Mouse (Mus musculus) adipocyte (in vitro differentiated cells): ENCODE results near the gene Mapkapk3.
A peak's percentile ranks its signal among the peaks of the same experiment; 100 is the strongest.

Source experiments
- DNase-seq: peaks from one replicate; pipeline ENCODE4 v3.0.0-alpha.2; 2016; ENCODE audit warnings: low spot score

The Mapkapk3 gene

GRCm38 (mm10) chr9:107288711-107289110 is 966 bp downstream of the Mapkapk3 start:
- no peak for DNase-seq

DNA sequence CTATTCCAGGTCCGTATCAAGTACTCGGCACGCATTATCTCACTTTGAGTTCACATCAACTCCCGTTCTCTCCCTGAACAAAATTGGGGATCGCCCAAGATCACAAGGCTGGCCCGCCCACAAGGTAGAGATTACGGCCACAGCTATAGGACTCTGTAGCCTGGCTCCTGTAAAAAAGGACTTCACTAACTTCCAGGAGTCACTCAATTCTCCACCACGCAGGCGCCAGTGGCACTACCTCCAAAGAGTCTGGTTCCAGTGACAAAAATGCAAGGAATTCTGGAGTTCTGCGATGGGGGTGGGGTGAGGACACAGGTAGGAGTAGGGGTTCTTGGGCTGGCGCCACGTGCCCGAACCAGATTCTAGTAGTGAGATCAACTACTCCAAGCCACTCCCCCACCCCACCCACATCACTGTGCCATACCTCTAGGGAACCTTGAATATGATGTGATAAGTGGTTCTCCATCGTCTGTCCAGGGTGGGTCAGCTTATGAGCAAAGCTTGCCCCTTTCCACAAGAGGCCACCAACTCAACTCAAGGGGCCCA is 1.5 kb downstream of the Mapkapk3 start:
- no peak for DNase-seq

GRCm38 (mm10) chr9:107287294-107287693 is 2.4 kb downstream of the Mapkapk3 start:
- DNase-seq, result no peak

DNA sequence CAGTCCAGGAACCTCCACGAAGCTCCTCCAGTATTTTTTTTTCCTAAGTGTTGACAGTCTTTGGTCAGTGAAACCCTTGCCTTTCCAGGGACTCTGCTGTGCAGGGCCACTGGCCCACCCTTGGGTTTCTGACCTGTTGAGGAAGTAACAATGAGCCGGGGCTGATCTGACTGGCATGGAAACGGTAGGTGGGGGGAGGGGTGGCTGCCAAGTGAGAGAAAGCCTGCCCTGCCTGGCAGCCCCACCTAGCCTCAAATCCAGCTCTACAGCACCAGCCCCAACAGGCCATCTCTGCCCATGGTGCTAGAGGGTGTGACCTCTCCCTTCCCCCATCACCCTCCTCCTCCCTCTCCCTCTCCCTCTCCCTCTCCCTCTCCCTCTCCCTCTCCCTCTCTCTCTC is 4.7 kb downstream of the Mapkapk3 start:
- DNase-seq, result no peak

GRCm38 (mm10) chr9:107282951-107283350 is 6.7 kb downstream of the Mapkapk3 start:
- DNase-seq, result no peak

- peak; percentile 57 for DNase-seq
These were observed 8.3 kb downstream of the Mapkapk3 start for GRCm38 (mm10) chr9:107281241-107281987.

- no peak for DNase-seq
These were observed 9.2 kb downstream of the Mapkapk3 start for GRCm38 (mm10) chr9:107280322-107281027.

DNA sequence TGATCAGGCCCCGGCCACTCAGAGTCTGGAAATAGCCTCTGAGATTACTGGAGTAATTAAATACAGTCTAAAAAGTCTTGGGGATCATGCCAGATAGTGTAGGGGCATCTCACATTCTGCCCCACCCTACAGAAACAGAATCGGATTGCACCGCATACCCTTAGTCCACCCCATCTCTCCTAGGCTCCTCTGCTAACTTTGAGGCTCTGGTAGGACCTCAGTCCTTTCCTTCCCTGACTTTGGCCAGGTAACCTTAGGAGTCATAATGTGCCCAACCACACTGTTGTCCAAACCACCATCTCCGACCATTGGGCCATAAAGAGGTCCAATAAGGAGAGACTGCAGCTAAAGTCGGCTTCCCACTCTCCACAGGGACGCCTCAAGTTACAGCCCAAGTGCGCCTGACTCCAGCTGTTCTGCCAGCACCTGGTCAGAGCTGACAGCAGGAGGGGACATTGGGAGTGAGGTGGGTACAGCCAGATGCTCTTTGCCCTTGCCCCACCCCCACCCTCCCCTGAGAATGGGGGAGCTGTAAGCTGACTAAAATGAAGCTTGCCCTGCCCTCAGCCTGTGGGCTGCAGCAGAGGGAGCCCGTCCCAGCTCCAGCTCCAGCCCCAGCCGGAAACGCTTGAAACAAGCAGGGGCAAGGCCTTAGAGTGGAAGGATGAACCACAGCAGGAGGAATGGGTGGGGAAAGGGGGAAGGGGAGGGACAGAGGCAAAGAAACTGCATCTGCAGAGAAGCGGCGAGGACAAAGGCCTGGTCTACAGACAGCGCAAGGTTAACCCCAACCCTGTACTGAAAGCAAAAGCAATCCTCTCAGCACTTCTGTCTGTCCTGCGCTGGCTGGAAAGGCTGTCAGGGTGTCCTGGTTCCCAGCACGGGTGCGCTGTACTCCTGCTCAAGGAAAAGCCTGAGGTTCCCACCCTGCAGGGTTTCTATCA is 10.0 kb downstream of the Mapkapk3 start:
- DNase-seq, result no peak

DNA sequence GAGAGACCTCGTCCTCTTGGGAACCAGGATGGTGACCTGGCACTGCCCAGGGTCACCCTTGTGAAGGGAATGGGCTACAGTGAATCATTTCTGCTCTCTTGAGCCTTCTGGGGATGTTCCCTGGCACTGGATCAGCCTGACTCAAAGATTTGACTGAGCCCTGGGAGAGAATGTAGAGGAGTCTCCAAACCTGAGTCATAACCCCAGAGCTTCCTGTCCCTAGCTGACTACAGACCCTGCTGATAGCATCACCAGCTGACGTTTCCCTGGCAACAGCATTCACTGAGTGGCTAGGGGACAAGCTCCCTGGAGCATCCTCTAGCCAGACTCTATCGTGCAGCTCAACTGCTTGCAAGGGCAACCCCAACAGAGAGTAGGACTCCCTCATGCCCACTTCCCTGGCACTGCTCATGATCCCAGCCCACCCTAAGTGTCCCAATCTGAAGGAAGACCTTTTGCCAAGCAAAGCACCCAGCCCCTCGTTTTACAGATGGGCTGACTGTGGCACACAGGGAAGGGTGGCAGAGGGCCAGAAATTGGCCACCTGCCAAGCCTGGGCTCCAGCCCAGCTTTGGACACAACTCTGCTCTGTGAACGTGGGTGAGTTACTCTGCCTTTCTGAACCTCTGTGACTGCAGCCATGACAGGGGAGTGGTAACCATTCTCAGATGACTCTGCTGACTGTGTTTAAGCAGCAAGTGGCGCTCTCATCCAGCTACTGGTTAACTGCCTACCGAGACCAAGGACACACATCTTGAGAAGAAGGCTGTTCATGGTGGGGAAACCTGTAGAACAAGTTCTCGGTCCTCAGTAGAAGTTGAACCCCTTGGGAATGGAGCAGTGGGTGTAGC is 10.9 kb downstream of the Mapkapk3 start:
- peak; percentile 84 for DNase-seq

GRCm38 (mm10) chr9:107278126-107278525 is 11.6 kb downstream of the Mapkapk3 start:
- DNase-seq, result no peak

GRCm38 (mm10) chr9:107277603-107278002 is 12.1 kb downstream of the Mapkapk3 start:
- DNase-seq, result no peak

GRCm38 (mm10) chr9:107275710-107276109 is 14.0 kb downstream of the Mapkapk3 start:
- DNase-seq, result no peak

GRCm38 (mm10) chr9:107274751-107275150 is 14.9 kb downstream of the Mapkapk3 start:
- DNase-seq, result no peak

- DNase-seq, result no peak
These were observed 16.5 kb downstream of the Mapkapk3 start for GRCm38 (mm10) chr9:107273184-107273583.

DNA sequence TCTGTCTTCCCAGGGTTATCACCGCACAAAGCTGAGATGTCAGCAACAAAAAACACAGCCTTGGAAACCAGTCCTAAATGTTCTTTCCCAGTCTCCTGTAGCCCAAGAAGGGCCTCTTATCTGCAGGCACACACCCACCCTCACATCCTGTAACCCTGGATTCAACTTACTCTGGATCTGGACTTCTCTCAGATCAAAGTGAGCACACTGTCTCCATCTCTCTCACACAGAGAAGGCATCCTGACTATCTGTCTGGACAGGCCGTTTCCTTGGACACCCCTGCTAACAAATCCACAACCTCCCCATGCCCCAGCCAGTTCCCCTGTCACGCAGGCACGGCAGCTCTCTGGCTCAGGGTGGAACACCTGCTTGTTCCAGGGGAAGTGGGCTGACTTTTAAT is 17.4 kb downstream of the Mapkapk3 start:
- DNase-seq, result no peak

GRCm38 (mm10) chr9:107271177-107271938 is 18.3 kb downstream of the Mapkapk3 start:
- no peak for DNase-seq

DNA sequence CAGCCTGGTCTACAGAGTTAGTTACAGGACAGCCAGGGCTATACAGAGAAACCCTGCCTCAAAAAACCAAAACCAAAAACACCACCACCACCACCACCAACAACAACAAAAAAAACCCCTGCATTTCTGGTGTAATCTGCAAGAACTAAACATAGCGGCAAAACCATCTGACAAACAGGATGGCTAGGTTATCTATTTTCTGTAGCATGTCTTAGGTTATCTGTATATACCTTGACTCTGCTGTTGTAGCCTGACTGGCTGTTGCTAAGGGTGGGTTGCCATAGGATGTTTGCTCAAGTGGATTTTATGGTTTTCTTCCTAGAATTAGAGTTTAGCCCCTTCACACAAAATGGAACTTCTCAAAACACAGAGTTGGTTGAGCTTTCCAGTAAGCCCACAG is 19.9 kb downstream of the Mapkapk3 start:
- no peak for DNase-seq

- DNase-seq, result no peak
These were observed 21.8 kb downstream of the Mapkapk3 start for GRCm38 (mm10) chr9:107267721-107268402.

- DNase-seq, result no peak
These were observed 22.6 kb downstream of the Mapkapk3 start for GRCm38 (mm10) chr9:107267028-107267427.

DNA sequence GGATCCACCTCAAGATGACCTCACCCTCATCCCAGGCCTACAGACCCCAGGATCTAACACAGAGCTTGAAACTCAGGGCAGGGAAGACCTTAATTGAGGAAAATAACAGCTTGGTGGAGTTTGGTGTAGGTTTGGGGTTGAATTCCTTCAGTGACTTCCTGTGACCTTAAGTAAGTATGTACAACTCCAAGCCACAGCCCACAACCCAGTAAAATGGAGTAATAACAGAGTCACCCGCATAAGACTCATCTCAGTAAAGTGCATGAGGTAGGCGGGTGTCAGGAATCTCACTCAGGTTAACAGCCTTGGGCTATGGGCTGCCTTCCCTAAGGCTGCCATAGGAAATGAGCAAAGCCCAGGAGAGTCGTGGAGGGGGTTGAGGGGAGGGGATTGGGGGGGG is 24.9 kb downstream of the Mapkapk3 start:
- DNase-seq, result no peak
